Mouse (Mus musculus): ENCODE measurements at regions not wholly inside any gene's neighbourhood (a gene's known extent, or its start where the extent isn't known, plus 50 kb on each side); places are given as distances from the start of the nearest gene placed in this dataset.

DNA sequence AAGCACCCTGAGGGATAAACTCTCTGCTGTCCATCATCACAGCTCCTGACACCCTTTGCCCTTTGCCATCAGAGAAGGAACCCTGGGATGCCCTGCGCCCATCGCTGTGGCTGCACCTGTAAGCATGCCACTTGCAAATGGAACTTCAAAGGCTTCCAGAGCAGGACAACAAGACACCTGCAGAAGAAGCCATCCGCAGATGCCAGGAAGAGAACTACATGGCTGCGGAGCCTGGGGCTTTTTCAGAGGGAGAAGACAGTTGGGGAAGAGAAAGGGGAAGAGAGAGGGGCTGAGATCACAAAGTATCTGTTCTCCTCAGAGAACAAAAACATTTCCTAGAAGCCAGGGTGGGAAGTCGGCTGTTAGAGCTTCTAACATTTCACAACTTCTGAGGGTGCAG lies 365.2 kb upstream of the Runx1 start:
- Histone ChIP-seq H3K4me2 (no peak overlapping the region), H3K27me3 (replicated peaks) (0 out of 2 replicates have a peak, but pooled peaks cover 3% of the 10 kb centered on the region), H3K9me3 (replicated peaks) (no peaks in the 10 kb centered on the region), H3K27ac (ENCODE audit: poor library complexity, severe bottlenecking) (no peak overlapping the region), H3K36me3 (no peaks in the 10 kb centered on the region), H3K4me1 (replicated peaks) (peaks cover 10% of the 10 kb centered on the region; the same call in 1 of the 2 replicates), H3K9ac (no peak overlapping the region), H3K4me3 (no peak overlapping the region)
- no peak for ATAC-seq (ENCODE audit: insufficient number of reproducible peaks, low FRiP score)
- WGBS, result 83% methylated on average over 5 of the region's 5 CpGs

DNA sequence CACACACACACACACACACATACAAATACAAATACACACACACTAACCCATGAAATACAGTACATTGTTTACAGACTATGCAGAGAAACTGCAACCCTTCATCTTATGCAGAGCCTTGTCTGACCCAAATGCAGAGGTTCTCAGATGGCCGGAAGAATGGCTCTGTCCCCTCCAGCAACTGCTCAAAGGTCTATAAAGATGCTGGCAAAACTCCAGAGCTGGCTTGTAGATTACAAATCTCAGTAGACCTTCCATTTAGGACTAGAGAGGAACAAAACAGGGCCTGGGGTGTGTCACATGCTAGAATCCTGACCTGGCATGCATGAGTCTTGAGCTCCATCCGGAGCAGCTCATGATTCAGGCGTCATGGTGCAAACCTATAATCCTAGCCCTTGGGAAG lies 364.4 kb upstream of the Runx1 start:
- ATAC-seq (ENCODE audit: insufficient number of reproducible peaks, low FRiP score), result no peak
- H3K4me2 ChIP-seq, result no peak overlapping the region
- H3K9ac ChIP-seq, result no peak overlapping the region
- 0 out of 2 replicates have a peak, but pooled peaks cover 3% of the 10 kb centered on the region for H3K27me3 ChIP-seq (replicated peaks)
- WGBS, result 75% methylated on average over 3 of the region's 3 CpGs
- H3K4me1 ChIP-seq (replicated peaks), result peaks cover 10% of the 10 kb centered on the region; the same call in 1 of the 2 replicates
- H3K4me3 ChIP-seq, result no peak overlapping the region
- no peaks in the 10 kb centered on the region for H3K9me3 ChIP-seq (replicated peaks)
- no peak overlapping the region for H3K27ac ChIP-seq (ENCODE audit: poor library complexity, severe bottlenecking)
- H3K36me3 ChIP-seq, result no peaks in the 10 kb centered on the region

DNA sequence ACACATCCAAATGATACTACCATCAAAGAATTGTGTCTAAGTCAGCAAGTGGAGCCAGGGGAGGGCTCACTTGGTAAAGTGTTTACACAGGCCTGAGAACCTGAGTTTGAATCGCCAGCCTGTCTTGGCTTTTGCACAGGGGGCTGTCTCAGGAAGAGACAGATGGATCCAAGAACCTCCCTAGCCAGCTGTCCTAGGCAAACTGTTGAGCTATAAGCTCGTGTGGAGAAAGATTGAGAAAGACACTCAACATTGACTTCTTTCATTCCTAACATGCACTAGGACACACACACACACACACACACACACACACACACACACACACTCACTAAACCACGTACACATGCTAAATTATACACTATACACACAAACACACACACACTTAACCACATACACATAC lies 363.9 kb upstream of the Runx1 start:
- H3K4me1 ChIP-seq (replicated peaks), result peaks cover 10% of the 10 kb centered on the region; the same call in 1 of the 2 replicates
- H3K4me3 ChIP-seq, result no peak overlapping the region
- no peak overlapping the region for H3K27ac ChIP-seq (ENCODE audit: poor library complexity, severe bottlenecking)
- no peaks in the 10 kb centered on the region for H3K36me3 ChIP-seq
- H3K9me3 ChIP-seq (replicated peaks), result no peaks in the 10 kb centered on the region
- 0 out of 2 replicates have a peak, but pooled peaks cover 3% of the 10 kb centered on the region for H3K27me3 ChIP-seq (replicated peaks)
- 52% methylated on average over 3 of the region's 3 CpGs for WGBS
- no peak overlapping the region for H3K9ac ChIP-seq
- ATAC-seq (ENCODE audit: insufficient number of reproducible peaks, low FRiP score), result no peak
- H3K4me2 ChIP-seq, result no peak overlapping the region

DNA sequence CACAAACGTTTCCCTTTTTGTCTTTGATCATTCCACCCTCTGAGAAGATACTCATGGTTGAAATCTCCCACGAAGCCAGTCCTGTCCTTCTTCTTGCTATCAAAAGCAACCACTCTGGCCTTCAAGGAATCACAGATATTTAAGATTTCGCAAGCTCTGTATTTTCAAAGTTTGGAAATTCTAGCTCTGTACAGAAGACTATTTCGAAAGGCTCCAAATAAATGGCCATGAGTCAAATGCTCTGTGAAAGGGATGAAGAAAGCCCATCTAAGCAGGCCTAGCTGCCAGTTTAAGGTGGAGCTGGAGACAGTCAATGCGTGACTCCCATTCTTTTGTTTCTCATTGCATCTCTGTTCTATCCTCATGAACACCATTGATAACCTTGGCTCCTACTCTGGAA lies 363.5 kb upstream of the Runx1 start:
- no peak overlapping the region for H3K27ac ChIP-seq (ENCODE audit: poor library complexity, severe bottlenecking)
- no peaks in the 10 kb centered on the region for H3K9me3 ChIP-seq (replicated peaks)
- H3K27me3 ChIP-seq (replicated peaks), result 0 out of 2 replicates have a peak, but pooled peaks cover 3% of the 10 kb centered on the region
- 80% methylated on average over 5 of the region's 5 CpGs for WGBS
- ATAC-seq (ENCODE audit: insufficient number of reproducible peaks, low FRiP score), result no peak
- no peak overlapping the region for H3K9ac ChIP-seq
- no peak overlapping the region for H3K4me2 ChIP-seq
- H3K4me3 ChIP-seq, result no peak overlapping the region
- peaks cover 10% of the 10 kb centered on the region; the same call in 1 of the 2 replicates for H3K4me1 ChIP-seq (replicated peaks)
- no peaks in the 10 kb centered on the region for H3K36me3 ChIP-seq

DNA sequence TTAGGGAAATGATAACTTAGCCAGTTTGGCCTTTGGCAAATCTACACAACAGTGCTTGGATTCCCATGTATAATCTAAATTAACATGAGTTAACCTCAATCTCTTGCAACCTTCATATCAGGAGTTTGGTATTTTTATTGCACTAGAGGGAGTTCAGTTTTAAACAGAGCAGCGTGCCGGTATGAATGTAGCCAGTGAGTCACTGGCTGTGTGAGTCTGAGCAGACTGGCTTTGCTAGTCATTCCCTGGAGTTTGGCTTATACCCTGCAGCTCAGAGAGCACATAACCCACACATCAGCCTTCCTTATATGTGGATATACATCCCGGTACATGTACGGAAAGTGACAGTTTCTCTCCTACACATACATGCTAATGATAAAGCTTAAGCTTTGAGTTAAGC lies 360.6 kb upstream of the Runx1 start:
- Histone ChIP-seq H3K9me3 (replicated peaks) (no peaks in the 10 kb centered on the region), H3K4me2 (no peak overlapping the region), H3K9ac (no peak overlapping the region), H3K4me3 (no peak overlapping the region), H3K27me3 (replicated peaks) (no peaks in the 10 kb centered on the region), H3K36me3 (no peaks in the 10 kb centered on the region), H3K4me1 (replicated peaks) (0 out of 2 replicates have a peak, but pooled peaks cover 4% of the 10 kb centered on the region), H3K27ac (ENCODE audit: poor library complexity, severe bottlenecking) (no peak overlapping the region)
- ATAC-seq (ENCODE audit: insufficient number of reproducible peaks, low FRiP score), result no peak
- 80% methylated on average over 4 of the region's 4 CpGs for WGBS

DNA sequence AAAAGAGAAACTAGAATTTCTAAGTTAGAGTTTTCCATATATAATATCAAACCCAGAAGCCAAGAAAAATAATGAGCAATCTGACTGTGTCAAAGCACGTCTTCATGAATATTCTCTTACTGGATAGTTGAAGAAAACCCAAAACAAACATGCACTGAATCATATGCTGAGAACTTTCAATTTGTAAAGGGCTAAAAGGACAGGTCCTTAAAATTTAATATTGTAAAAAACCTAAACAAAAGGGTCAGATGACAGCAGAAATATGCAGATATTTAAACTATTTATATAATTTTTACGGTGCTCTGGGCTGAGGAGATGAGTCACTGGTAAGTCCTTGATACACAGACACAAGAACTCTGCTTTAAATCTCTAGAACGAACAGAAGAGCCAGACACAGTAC lies 356.7 kb upstream of the Runx1 start:
- Histone ChIP-seq H3K4me3 (no peak overlapping the region), H3K27ac (ENCODE audit: poor library complexity, severe bottlenecking) (no peak overlapping the region), H3K4me2 (no peak overlapping the region), H3K4me1 (replicated peaks) (no peaks in the 10 kb centered on the region), H3K9ac (no peak overlapping the region), H3K9me3 (replicated peaks) (no peaks in the 10 kb centered on the region), H3K27me3 (replicated peaks) (no peaks in the 10 kb centered on the region), H3K36me3 (no peaks in the 10 kb centered on the region)
- 69% methylated on average over 3 of the region's 3 CpGs for WGBS
- no peak for ATAC-seq (ENCODE audit: insufficient number of reproducible peaks, low FRiP score)

DNA sequence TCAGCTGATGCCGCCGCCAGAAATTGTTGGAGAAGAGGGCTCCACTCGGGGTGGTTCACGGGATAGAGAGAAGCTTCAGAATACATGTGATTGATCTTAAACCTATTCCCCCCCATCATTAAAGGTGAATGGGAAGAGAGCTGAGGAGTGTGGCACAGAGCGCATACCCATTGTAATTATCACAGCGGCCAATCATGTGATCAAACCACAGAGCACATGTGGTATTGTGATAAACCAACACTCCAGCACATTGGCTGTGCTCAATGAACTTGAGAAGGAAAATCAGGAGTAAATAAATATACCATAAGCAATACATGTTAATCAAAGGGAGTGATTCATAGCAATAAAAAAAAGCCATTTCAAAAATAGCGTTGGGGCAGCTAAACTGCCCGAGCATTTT lies 355.5 kb upstream of the Runx1 start:
- ATAC-seq (ENCODE audit: insufficient number of reproducible peaks, low FRiP score), result no peak

DNA sequence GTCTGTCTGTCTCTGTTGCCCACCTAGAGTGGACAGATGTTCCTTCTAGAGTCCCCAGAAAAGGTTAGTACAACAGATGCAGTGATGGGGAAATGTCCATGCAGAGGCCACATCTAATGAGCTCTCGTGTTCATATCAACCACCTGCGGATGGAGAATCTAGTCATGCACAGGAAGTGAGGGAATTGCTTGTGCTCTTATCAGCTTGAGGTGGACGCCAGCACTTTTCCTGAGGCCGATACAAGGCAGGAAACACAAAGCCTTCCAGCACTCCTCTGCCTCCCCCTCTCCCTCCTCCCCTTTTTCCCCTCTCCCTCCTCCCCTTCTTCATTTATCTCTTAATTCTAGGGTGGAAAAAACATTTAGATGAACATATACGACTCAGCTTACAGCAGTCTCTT lies 354.3 kb upstream of the Runx1 start:
- H3K9ac ChIP-seq, result no peak overlapping the region
- H3K36me3 ChIP-seq, result no peaks in the 10 kb centered on the region
- H3K4me2 ChIP-seq, result no peak overlapping the region
- ATAC-seq (ENCODE audit: insufficient number of reproducible peaks, low FRiP score), result peak; percentile 36; the same call in 1 of the 2 replicates
- 35% methylated on average over 5 of the region's 5 CpGs for WGBS
- H3K4me1 ChIP-seq (replicated peaks), result no peaks in the 10 kb centered on the region
- no peaks in the 10 kb centered on the region for H3K9me3 ChIP-seq (replicated peaks)
- no peak overlapping the region for H3K4me3 ChIP-seq
- H3K27ac ChIP-seq (ENCODE audit: poor library complexity, severe bottlenecking), result no peak overlapping the region
- H3K27me3 ChIP-seq (replicated peaks), result no peaks in the 10 kb centered on the region

More for the DNA sequence above, 355.5 kb upstream of the Runx1 start:
- no peaks in the 10 kb centered on the region for H3K36me3 ChIP-seq
- no peak overlapping the region for H3K27ac ChIP-seq (ENCODE audit: poor library complexity, severe bottlenecking)
- no peaks in the 10 kb centered on the region for H3K4me1 ChIP-seq (replicated peaks)
- H3K4me2 ChIP-seq, result no peak overlapping the region
- H3K27me3 ChIP-seq (replicated peaks), result no peaks in the 10 kb centered on the region
- H3K4me3 ChIP-seq, result no peak overlapping the region
- WGBS, result 87% methylated on average over 8 of the region's 8 CpGs
- no peak overlapping the region for H3K9ac ChIP-seq
- H3K9me3 ChIP-seq (replicated peaks), result no peaks in the 10 kb centered on the region

DNA sequence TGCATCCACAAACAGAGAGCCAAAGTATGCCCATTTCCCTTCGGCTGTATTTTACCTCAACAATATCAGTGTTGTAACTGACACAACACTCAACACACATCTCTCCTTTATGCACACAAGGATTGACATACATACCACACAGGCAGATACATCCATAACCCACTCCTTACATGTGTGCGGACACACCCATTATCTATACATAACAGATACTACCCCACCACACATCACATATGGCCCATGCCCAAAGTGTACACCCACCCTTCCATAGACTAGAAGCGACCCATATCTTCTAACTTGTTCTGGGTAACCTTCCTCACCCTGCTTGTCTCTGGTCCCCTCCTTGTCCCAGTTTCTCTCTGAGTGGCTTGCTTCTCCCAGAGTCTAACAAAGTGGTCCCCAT lies 340.7 kb upstream of the Runx1 start:
- Histone ChIP-seq H3K9ac (no peak overlapping the region), H3K4me3 (no peak overlapping the region), H3K4me1 (replicated peaks) (no peaks in the 10 kb centered on the region), H3K4me2 (no peak overlapping the region), H3K36me3 (no peaks in the 10 kb centered on the region), H3K9me3 (replicated peaks) (0 out of 2 replicates have a peak, but pooled peaks cover 3% of the 10 kb centered on the region), H3K27ac (ENCODE audit: poor library complexity, severe bottlenecking) (no peak overlapping the region), H3K27me3 (replicated peaks) (peaks cover 7% of the 10 kb centered on the region; the same call in 1 of the 2 replicates)
- WGBS, result 81% methylated on average over 3 of the region's 3 CpGs
- ATAC-seq (ENCODE audit: insufficient number of reproducible peaks, low FRiP score), result no peak

DNA sequence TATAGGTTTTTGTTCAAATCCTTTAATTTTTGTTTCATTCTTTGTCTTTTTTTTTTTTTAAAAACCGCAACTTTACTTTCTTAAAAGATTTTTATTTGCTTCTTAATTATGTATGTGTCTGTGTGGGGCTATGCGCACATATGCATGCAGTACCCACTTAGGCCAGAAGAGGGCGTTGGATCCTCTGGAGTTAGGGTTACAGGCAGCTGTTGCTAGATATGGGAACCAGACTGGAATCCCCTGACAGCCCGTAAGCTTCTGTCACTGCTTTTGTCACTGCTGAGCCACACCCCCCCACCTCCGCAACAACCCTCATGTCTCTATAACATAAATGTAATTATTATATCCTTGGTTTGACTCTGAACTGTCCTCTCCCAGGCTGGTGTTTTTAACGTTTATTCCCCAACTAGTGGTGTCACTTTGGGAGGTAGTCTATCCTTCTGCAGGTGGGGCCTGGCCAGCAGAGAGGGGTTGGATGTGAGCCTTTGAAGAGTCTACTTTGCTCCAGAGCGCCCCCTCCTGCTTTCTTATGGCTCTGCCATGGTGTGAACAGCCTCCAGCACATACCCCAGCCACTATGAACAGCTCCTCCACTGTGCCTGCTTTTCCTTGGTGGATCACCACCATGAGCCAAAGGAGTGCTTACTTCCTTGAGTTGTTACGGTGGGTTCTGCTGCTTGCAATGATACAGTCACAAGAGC lies 332.7 kb upstream of the Runx1 start:
- 80% methylated on average over 8 of the region's 8 CpGs for WGBS
- 0 out of 2 replicates have a peak, but pooled peaks cover 3% of the 10 kb centered on the region for H3K4me1 ChIP-seq (replicated peaks)
- H3K27me3 ChIP-seq (replicated peaks), result peaks cover 44% of the 10 kb centered on the region
- no peak overlapping the region for H3K27ac ChIP-seq (ENCODE audit: poor library complexity, severe bottlenecking)
- H3K9me3 ChIP-seq (replicated peaks), result 0 out of 2 replicates have a peak, but pooled peaks cover 3% of the 10 kb centered on the region
- H3K4me2 ChIP-seq, result no peak overlapping the region
- H3K36me3 ChIP-seq, result no peaks in the 10 kb centered on the region
- no peak overlapping the region for H3K4me3 ChIP-seq
- no peak for ATAC-seq (ENCODE audit: insufficient number of reproducible peaks, low FRiP score)
- no peak overlapping the region for H3K9ac ChIP-seq

DNA sequence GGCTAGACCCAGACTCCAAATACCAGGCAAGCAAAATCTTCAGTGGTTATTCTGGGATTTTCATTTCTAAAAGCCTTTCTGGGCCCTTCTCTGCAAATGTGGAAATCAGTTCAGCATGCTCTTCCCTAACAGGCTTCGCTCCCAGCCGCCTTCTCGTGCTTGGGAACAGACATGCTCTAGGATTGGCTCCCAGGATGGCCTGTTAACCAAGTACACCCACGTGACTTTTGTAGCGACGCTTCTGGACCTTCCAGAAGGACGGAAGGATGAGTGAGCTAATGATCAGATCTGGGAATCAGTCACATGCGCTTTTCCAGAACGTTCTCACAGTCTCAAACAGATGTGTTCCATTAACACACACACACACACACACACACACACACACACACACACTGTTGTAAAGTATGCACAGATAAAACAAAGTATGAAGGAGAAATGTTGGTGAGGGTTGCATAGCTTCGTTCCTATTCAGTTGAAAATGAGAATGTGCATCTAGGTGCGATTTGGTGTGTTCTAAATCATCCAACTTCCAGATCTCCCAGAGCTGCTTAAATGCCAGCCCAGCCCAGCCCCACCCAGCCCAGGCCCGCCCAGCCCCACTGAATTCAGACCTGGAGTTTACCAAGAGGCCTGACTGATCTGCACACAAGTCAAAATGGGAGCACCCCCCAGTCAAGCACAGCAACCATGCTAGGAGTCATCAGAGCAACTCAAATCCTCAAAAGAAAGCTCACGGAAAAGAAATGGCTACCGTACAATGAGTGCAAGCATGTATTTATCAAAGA lies 327.8 kb upstream of the Runx1 start:
- Histone ChIP-seq H3K9me3 (replicated peaks) (0 out of 2 replicates have a peak, but pooled peaks cover 3% of the 10 kb centered on the region), H3K27me3 (replicated peaks) (peaks cover 51% of the 10 kb centered on the region), H3K9ac (no peak overlapping the region), H3K4me2 (peak overlapping the region; percentile 57), H3K36me3 (no peaks in the 10 kb centered on the region), H3K4me1 (replicated peaks) (peaks cover 13% of the 10 kb centered on the region), H3K27ac (ENCODE audit: poor library complexity, severe bottlenecking) (no peak overlapping the region), H3K4me3 (no peak overlapping the region)
- WGBS, result 66% methylated on average over 14 of the region's 14 CpGs
- no peak; the same call in 1 of the 2 replicates for ATAC-seq (ENCODE audit: insufficient number of reproducible peaks, low FRiP score)

Measured in heart, embryonic 12.5 days (tissue).